Mouse (Mus musculus) neural tube, embryonic 14.5 days (tissue): ENCODE data around the gene Large1. TPM values are rescaled to one million over a fixed set of nuclear protein-coding genes. Genes with fewer than 3 reads are reported as not detected.
"Not testable (repeated sequence)": the region's sequence is repeated elsewhere in the genome, so short reads cannot be mapped to it uniquely, and the experiment has no call there.

ENCODE experiments used
- ATAC-seq: fragments of 200-750 bp; cut with Nextera tagmentation; 2 replicates; pipeline ENCODE4 v1.8.0; 2017; ENCODE audit warnings: low read depth, mild to moderate bottlenecking, moderate TSS enrichment, moderate library complexity
- H3K27ac ChIP-seq: fragments of 300-500 bp; sonication (generic); 2 replicates; pipeline ENCODE4 v1.5.1; 2014; ENCODE audit warnings: low read depth, mild to moderate bottlenecking, control low read depth, low read length, moderate library complexity, mixed read lengths
- H3K27me3 ChIP-seq: fragments of 300-500 bp; sonication (generic); 2 replicates; pipeline ENCODE4 v1.6.1; 2014; ENCODE audit warnings: low read length; ENCODE audit not compliant: control insufficient read depth, insufficient read depth
- H3K36me3 ChIP-seq: fragments of 300-500 bp; sonication (generic); 2 replicates; pipeline ENCODE4 v1.6.1; 2014; ENCODE audit warnings: low read length, mixed read lengths; ENCODE audit not compliant: control insufficient read depth, insufficient read depth
- H3K4me1 ChIP-seq: fragments of 300-500 bp; sonication (generic); 2 replicates; pipeline ENCODE4 v1.6.1; 2014; ENCODE audit warnings: low read length; ENCODE audit not compliant: control insufficient read depth, insufficient read depth
- H3K4me2 ChIP-seq: fragments of 300-500 bp; sonication (generic); 2 replicates; pipeline ENCODE4 v1.6.1; 2014; ENCODE audit warnings: mild to moderate bottlenecking, low read depth, low read length, control low read depth
- H3K4me3 ChIP-seq: fragments of 300-500 bp; sonication (generic); 2 replicates; pipeline ENCODE4 v1.5.1; 2014; ENCODE audit warnings: low read depth, low read length, control low read depth, mixed read lengths
- H3K9ac ChIP-seq: fragments of 300-500 bp; sonication (generic); replicated peaks from 2 replicates; pipeline ENCODE4 v1.6.1; 2014; ENCODE audit warnings: low read depth, mild to moderate bottlenecking, control low read depth, low read length, mixed read lengths
- H3K9me3 ChIP-seq: fragments of 300-500 bp; sonication (generic); 2 replicates; pipeline ENCODE4 v1.6.1; 2016; ENCODE audit warnings: low read length; ENCODE audit not compliant: control insufficient read depth
- WGBS: fragments of 180-500 bp; shearing (Covaris S2); extraction: QIAGEN DNeasy Blood & Tissue Kit; methylation state at CpG from one replicate; pipeline ENCODE4 v1.1.7; 2014; 5-methylcytosine and 5-hydroxymethylcytosine counted together
- polyA plus RNA-seq: library from polyadenylated mRNA; unstranded; fragments of >200 nt; fragmentation: Nextera tagmentation; extraction: Ambion mirVana; gene quantifications from 2 replicates; pipeline ENCODE4 v1.2.1, GENCODE M21; 2014

Gene Large1
- polyA plus RNA-seq, 1 experiment from 2014 or later: 28.5 TPM

GRCm38 (mm10) chr8:73342761-73343395 lies 10.5 kb downstream of the Large1 start:
- no peaks in the 10 kb centered on the region for H3K36me3 ChIP-seq
- ATAC-seq: no peak
- no peak overlapping the region for H3K9ac ChIP-seq
- no peaks in the 10 kb centered on the region for H3K4me1 ChIP-seq
- no peak overlapping the region for H3K4me3 ChIP-seq
- no peaks in the 10 kb centered on the region for H3K27me3 ChIP-seq
- H3K27ac ChIP-seq: no peak overlapping the region
- no peaks in the 10 kb centered on the region for H3K9me3 ChIP-seq
- WGBS: 88% methylated on average over 3 of the region's 3 CpGs
- H3K4me2 ChIP-seq: no peak overlapping the region

GRCm38 (mm10) chr8:73336845-73337244 lies 16.5 kb downstream of the Large1 start:
- Histone ChIP-seq H3K4me1 (no peaks in the 10 kb centered on the region), H3K27ac (no peak overlapping the region), H3K36me3 (no peaks in the 10 kb centered on the region), H3K4me3 (no peak overlapping the region), H3K4me2 (no peak overlapping the region), H3K9ac (no peak overlapping the region), H3K27me3 (no peaks in the 10 kb centered on the region), H3K9me3 (no peaks in the 10 kb centered on the region)
- WGBS: 48% methylated on average over 1 of the region's 1 CpGs
- ATAC-seq: no peak

- H3K4me3 ChIP-seq: no peak overlapping the region
- ATAC-seq: no peak
- H3K4me2 ChIP-seq: no peak overlapping the region
- no peaks in the 10 kb centered on the region for H3K36me3 ChIP-seq
- 88% methylated on average over 5 of the region's 5 CpGs for WGBS
- 0 out of 2 replicates have a peak, but pooled peaks cover 3% of the 10 kb centered on the region for H3K4me1 ChIP-seq
- H3K27ac ChIP-seq: no peak overlapping the region
- no peak overlapping the region for H3K9ac ChIP-seq
- H3K27me3 ChIP-seq: no peaks in the 10 kb centered on the region
- H3K9me3 ChIP-seq: no peaks in the 10 kb centered on the region
Measured at GRCm38 (mm10) chr8:73329131-73329530, 24.2 kb downstream of the Large1 start.

GRCm38 (mm10) chr8:73328056-73328455 lies 25.3 kb downstream of the Large1 start:
- 0 out of 2 replicates have a peak, but pooled peaks cover 3% of the 10 kb centered on the region for H3K4me1 ChIP-seq
- H3K4me3 ChIP-seq: no peak overlapping the region
- H3K27ac ChIP-seq: no peak overlapping the region
- H3K9ac ChIP-seq: no peak overlapping the region
- WGBS: 71% methylated on average over 3 of the region's 3 CpGs
- no peaks in the 10 kb centered on the region for H3K9me3 ChIP-seq
- no peak overlapping the region for H3K4me2 ChIP-seq
- no peaks in the 10 kb centered on the region for H3K27me3 ChIP-seq
- no peak for ATAC-seq
- H3K36me3 ChIP-seq: no peaks in the 10 kb centered on the region

GRCm38 (mm10) chr8:73324667-73325066 lies 28.7 kb downstream of the Large1 start:
- peak; percentile 50; the same call in 1 of the 2 replicates for ATAC-seq
- no peaks in the 10 kb centered on the region for H3K36me3 ChIP-seq
- H3K27ac ChIP-seq: no peak overlapping the region
- no peak overlapping the region for H3K4me3 ChIP-seq
- no peak overlapping the region for H3K4me2 ChIP-seq
- 0 out of 2 replicates have a peak, but pooled peaks cover 3% of the 10 kb centered on the region for H3K4me1 ChIP-seq
- no peaks in the 10 kb centered on the region for H3K27me3 ChIP-seq
- 54% methylated on average over 4 of the region's 4 CpGs for WGBS
- no peak overlapping the region for H3K9ac ChIP-seq
- H3K9me3 ChIP-seq: no peaks in the 10 kb centered on the region

GRCm38 (mm10) chr8:73323591-73323990 lies 29.7 kb downstream of the Large1 start:
- Histone ChIP-seq H3K4me1 (0 out of 2 replicates have a peak, but pooled peaks cover 3% of the 10 kb centered on the region), H3K9ac (no peak overlapping the region), H3K27me3 (no peaks in the 10 kb centered on the region), H3K9me3 (no peaks in the 10 kb centered on the region), H3K4me2 (no peak overlapping the region), H3K36me3 (no peaks in the 10 kb centered on the region), H3K4me3 (no peak overlapping the region), H3K27ac (no peak overlapping the region)
- WGBS: 94% methylated on average over 1 of the region's 1 CpGs
- no peak for ATAC-seq

- WGBS: 86% methylated on average over 1 of the region's 3 CpGs
- not testable (repeated sequence) for H3K27me3 ChIP-seq, ATAC-seq, H3K9ac ChIP-seq, H3K4me2 ChIP-seq, H3K4me3 ChIP-seq, H3K9me3 ChIP-seq, H3K4me1 ChIP-seq, H3K36me3 ChIP-seq, H3K27ac ChIP-seq
Measured at GRCm38 (mm10) chr8:73319500-73319899, 33.8 kb downstream of the Large1 start.

- Histone ChIP-seq H3K4me2 (no peak overlapping the region), H3K4me3 (no peak overlapping the region), H3K9me3 (no peaks in the 10 kb centered on the region), H3K27me3 (no peaks in the 10 kb centered on the region), H3K4me1 (no peaks in the 10 kb centered on the region), H3K9ac (no peak overlapping the region), H3K36me3 (no peaks in the 10 kb centered on the region), H3K27ac (no peak overlapping the region)
- ATAC-seq: no peak
- 82% methylated on average over 2 of the region's 2 CpGs for WGBS
Measured at GRCm38 (mm10) chr8:73313911-73314310, 39.4 kb downstream of the Large1 start.

GRCm38 (mm10) chr8:73312714-73313607 lies 40.4 kb downstream of the Large1 start:
- H3K4me2 ChIP-seq: no peak overlapping the region
- ATAC-seq: no peak
- no peaks in the 10 kb centered on the region for H3K9me3 ChIP-seq
- no peak overlapping the region for H3K4me3 ChIP-seq
- no peak overlapping the region for H3K9ac ChIP-seq
- no peaks in the 10 kb centered on the region for H3K36me3 ChIP-seq
- H3K27ac ChIP-seq: no peak overlapping the region
- WGBS: 87% methylated on average over 8 of the region's 8 CpGs
- H3K27me3 ChIP-seq: no peaks in the 10 kb centered on the region
- no peaks in the 10 kb centered on the region for H3K4me1 ChIP-seq
